Mouse (Mus musculus) CH12.LX (cell line): ENCODE data around the gene Gm10295. TPM values are rescaled to one million over a fixed set of nuclear protein-coding genes. Genes with fewer than 3 reads are reported as not detected.

Experiments
- DNase-seq: peaks from one replicate; pipeline ENCODE4 v3.0.0-alpha.2; 2013; ENCODE audit errors: extremely low read depth
- H3K27ac ChIP-seq: 2 replicates; pipeline ENCODE4 v1.5.1; 2012; ENCODE audit warnings: low read depth, mild to moderate bottlenecking, control low read depth, moderate library complexity; ENCODE audit not compliant: insufficient read depth
- H3K27me3 ChIP-seq: replicated peaks from 2 replicates; pipeline ENCODE3; 2012; ENCODE audit warnings: inconsistent platforms
- H3K36me3 ChIP-seq, 2 experiments: replicated peaks in 1 of 2; 2 replicates each; pipeline versions ENCODE3 to v1.6.1; 2012; ENCODE audit warnings: inconsistent platforms in 1 of 2, low read length in 1 of 2, mild to moderate bottlenecking in 1 of 2, mixed read lengths in 1 of 2, moderate library complexity in 1 of 2; ENCODE audit not compliant: control insufficient read depth in 1 of 2, insufficient read depth in 1 of 2
- H3K4me1 ChIP-seq, 2 experiments: 2 replicates each; pipeline ENCODE4 v1.6.1; 2012; ENCODE audit warnings: inconsistent platforms in 1 of 2, moderate library complexity in 1 of 2; ENCODE audit not compliant: insufficient read depth in 2 of 2, control insufficient read depth in 1 of 2
- H3K4me2 ChIP-seq: 2 replicates; pipeline ENCODE4 v1.6.1; 2012; ENCODE audit warnings: low read depth, mild to moderate bottlenecking, control low read depth; ENCODE audit not compliant: poor library complexity, insufficient read depth, severe bottlenecking
- H3K4me3 ChIP-seq, 3 experiments: fragments of 150-350 bp in 1 of 3; sonication (generic) in 1 of 3; replicated peaks in 1 of 3; 2 replicates each; pipeline versions ENCODE3 to v1.5.1; 2011 to 2012; ENCODE audit warnings: low read depth in 2 of 3, low read length in 2 of 3, mild to moderate bottlenecking in 2 of 3, moderate library complexity in 2 of 3, control low read depth in 1 of 3, improper control_type of control experiment in 1 of 3, inconsistent platforms in 1 of 3, mixed read lengths in 1 of 3; ENCODE audit not compliant: poor library complexity in 1 of 3
- H3K79me2 ChIP-seq: replicated peaks from 2 replicates; pipeline ENCODE4 v1.6.1; 2012; ENCODE audit warnings: mild to moderate bottlenecking, moderate library complexity; ENCODE audit not compliant: control insufficient read depth, poor library complexity, insufficient read depth, severe bottlenecking; ENCODE audit errors: extremely low read depth
- H3K9ac ChIP-seq: 2 replicates; pipeline ENCODE4 v1.6.1; 2012; ENCODE audit warnings: low read depth, mild to moderate bottlenecking, control low read depth, moderate library complexity; ENCODE audit not compliant: insufficient read depth
- H3K9me3 ChIP-seq: replicated peaks from 2 replicates; pipeline ENCODE3; 2012; ENCODE audit warnings: low read length, inconsistent platforms, mixed read lengths
- CHD1 ChIP-seq: IDR thresholded peaks from 2 replicates; pipeline ENCODE4 v1.6.1; 2012; ENCODE audit warnings: low read depth, low read length, improper control_type of control experiment, inconsistent platforms
- CHD2 ChIP-seq: IDR thresholded peaks from 2 replicates; pipeline ENCODE4 v1.6.1; 2011; ENCODE audit warnings: low read length, improper control_type of control experiment
- CTCF ChIP-seq, 2 experiments: IDR thresholded peaks in 1 of 2; conservative IDR thresholded peaks in 1 of 2; 2 replicates each; pipeline ENCODE4 v1.5.1; 2011 to 2012; ENCODE audit warnings: low read depth in 2 of 2, low read length in 2 of 2, improper control_type of control experiment in 1 of 2, inconsistent platforms in 1 of 2, mild to moderate bottlenecking in 1 of 2, moderate library complexity in 1 of 2
- ELF1 ChIP-seq: IDR thresholded peaks from 2 replicates; pipeline ENCODE4 v1.6.1; 2014; ENCODE audit warnings: low read depth, mild to moderate bottlenecking, inconsistent platforms, low read length, improper control_type of control experiment
- EP300 ChIP-seq: IDR thresholded peaks from 2 replicates; pipeline ENCODE4 v1.6.1; 2011; ENCODE audit warnings: low read length, improper control_type of control experiment
- ETS1 ChIP-seq: conservative IDR thresholded peaks from 2 replicates; pipeline ENCODE4 v1.6.1; 2012; ENCODE audit warnings: low read depth, mild to moderate bottlenecking, inconsistent platforms, low read length, improper control_type of control experiment, moderate library complexity
- JUN ChIP-seq: IDR thresholded peaks from 2 replicates; pipeline ENCODE4 v1.6.1; 2011; ENCODE audit warnings: low read depth, mild to moderate bottlenecking, low read length, improper control_type of control experiment, moderate library complexity; ENCODE audit not compliant: insufficient read depth
- JUND ChIP-seq: conservative IDR thresholded peaks from 2 replicates; pipeline ENCODE4 v1.6.1; 2011; ENCODE audit warnings: low read depth, low read length, improper control_type of control experiment
- MEF2A ChIP-seq: IDR thresholded peaks from 2 replicates; pipeline ENCODE4 v1.6.1; 2014; ENCODE audit warnings: low read depth, mild to moderate bottlenecking, inconsistent platforms, low read length, improper control_type of control experiment, borderline replicate concordance
- MYC ChIP-seq: IDR thresholded peaks from 2 replicates; pipeline ENCODE4 v1.6.1; 2011; ENCODE audit warnings: low read depth, mild to moderate bottlenecking, improper control_type of control experiment, low read length
- NELFE ChIP-seq: IDR thresholded peaks from 2 replicates; pipeline ENCODE4 v1.6.1; 2011; ENCODE audit warnings: low read depth, low read length, improper control_type of control experiment
- NRF1 ChIP-seq: IDR thresholded peaks from 2 replicates; pipeline ENCODE4 v1.6.1; 2014; ENCODE audit warnings: low read depth, mild to moderate bottlenecking, inconsistent platforms, low read length, improper control_type of control experiment, moderate library complexity
- POLR2A ChIP-seq: IDR thresholded peaks from 2 replicates; pipeline ENCODE4 v1.6.1; 2011; ENCODE audit warnings: low read depth, mild to moderate bottlenecking, improper control_type of control experiment, low read length
- POLR2AphosphoS2 ChIP-seq: IDR thresholded peaks from 2 replicates; pipeline ENCODE4 v1.6.1; 2011; ENCODE audit warnings: low read depth, low read length, improper control_type of control experiment
- TBP ChIP-seq: conservative IDR thresholded peaks from 2 replicates; pipeline ENCODE4 v1.6.1; 2011; ENCODE audit warnings: low read depth, low read length, improper control_type of control experiment
- UBTF ChIP-seq: IDR thresholded peaks from 2 replicates; pipeline ENCODE4 v1.6.1; 2012; ENCODE audit warnings: low read depth, mild to moderate bottlenecking, inconsistent platforms, low read length, improper control_type of control experiment, moderate library complexity
- USF1 ChIP-seq: IDR thresholded peaks from 2 replicates; pipeline ENCODE4 v1.6.1; 2014; ENCODE audit warnings: low read depth, mild to moderate bottlenecking, inconsistent platforms, low read length, improper control_type of control experiment
- USF2 ChIP-seq: conservative IDR thresholded peaks from 2 replicates; pipeline ENCODE4 v1.6.1; 2011; ENCODE audit warnings: low read depth, low read length, improper control_type of control experiment
- dilution Hi-C: fragments of 300-500 bp; cut with MboI; formaldehyde crosslinking; loops from 2 replicates; pipeline ENCODE4 v1.14.3; 2020; ENCODE audit warnings: low sequenced_read_pairs; ENCODE audit not compliant: extremely low pct_unique_long_range_greater_than_20kb, extremely low pct_ligation_motif_present
- in situ Hi-C: fragments of 300-500 bp; cut with MboI; formaldehyde crosslinking; loops from 3 replicates; pipeline ENCODE4 v1.14.3; 2019; ENCODE audit warnings: low sequenced_read_pairs, low pct_ligation_motif_present, low pct_unique_long_range_greater_than_20kb, mixed read lengths
- polyA plus RNA-seq: library from polyadenylated mRNA; unstranded; fragments of >175 nt; gene quantifications from 2 replicates; pipeline ENCODE4 v1.2.1, GENCODE M21; 2012; ENCODE audit warnings: low read depth; ENCODE audit not compliant: insufficient read length
- total RNA-seq, 2 experiments: library from RNA; depleted of rRNA; stranded (reverse); fragments of 300-350 nt in 1 of 2; fragments of >200 nt in 1 of 2; gene quantifications; 2 replicates each; pipeline ENCODE4 v1.2.3; 2012 to 2014

Gene Gm10295
- total and polyA plus RNA-seq, 3 experiments: not detected

- dilution Hi-C loops: no loop called here
- H3K27ac ChIP-seq: no peak overlapping the region
- no peaks in the 10 kb centered on the region for H3K4me1 ChIP-seq
- in situ Hi-C loops: no loop called here
- no peaks in the 10 kb centered on the region for H3K27me3 ChIP-seq
- no peak overlapping the region for H3K4me2 ChIP-seq
- no peaks in the 10 kb centered on the region for H3K36me3 ChIP-seq
- peaks cover 75% of the 10 kb centered on the region for H3K9me3 ChIP-seq
- no peak overlapping the region for H3K9ac ChIP-seq
- DNase-seq: no peak
- H3K4me3 ChIP-seq: no peak overlapping the region
- TF ChIP-seq MEF2A (no peak), CHD2 (no peak)
- no peaks in the 10 kb centered on the region for H3K79me2 ChIP-seq
These were observed 26.7 kb upstream of the Gm10295 start for GRCm38 (mm10) chr7:71377983-71378382.

DNA sequence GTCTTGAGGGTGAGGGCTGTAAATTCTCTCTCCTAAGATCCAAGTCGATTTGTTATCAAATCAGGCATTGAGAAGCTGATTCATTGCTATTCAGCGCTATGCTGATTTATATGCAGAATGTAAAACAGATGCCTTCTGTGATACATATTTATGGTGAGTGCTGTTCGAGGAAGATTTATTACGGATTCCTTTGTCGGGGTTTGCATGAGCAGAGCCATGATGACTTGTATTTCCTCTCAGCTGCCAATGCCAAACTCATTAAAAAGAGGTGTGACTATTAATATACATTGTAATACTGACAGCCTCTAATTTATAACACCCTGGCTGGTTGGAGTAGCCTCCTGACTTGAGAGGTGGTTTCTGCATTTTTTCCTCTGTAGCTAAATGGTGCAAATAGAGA, 22.8 kb upstream of the Gm10295 start:
- no peak for DNase-seq
- H3K4me2 ChIP-seq: no peak overlapping the region
- peaks cover 70% of the 10 kb centered on the region for H3K9me3 ChIP-seq
- H3K9ac ChIP-seq: no peak overlapping the region
- H3K4me1 ChIP-seq: no peaks in the 10 kb centered on the region
- dilution Hi-C loops: no loop called here
- no peaks in the 10 kb centered on the region for H3K27me3 ChIP-seq
- H3K79me2 ChIP-seq: no peaks in the 10 kb centered on the region
- TF ChIP-seq MEF2A: no peak
- no peak for TF ChIP-seq JUND
- TF ChIP-seq EP300: no peak
- no peak for TF ChIP-seq NELFE
- no peak for TF ChIP-seq USF2
- TF ChIP-seq UBTF: no peak
- TF ChIP-seq POLR2A: no peak
- TF ChIP-seq NRF1: no peak
- TF ChIP-seq CTCF (conservative IDR thresholded peaks at IDR 0.05 in 1 of 2, IDR thresholded peaks at IDR 0.05 in 1 of 2; ENCODE audit: low read depth in 2 of 2, low read length in 2 of 2): no peak
- no peak for TF ChIP-seq ETS1
- no peak for TF ChIP-seq CHD1
- TF ChIP-seq, all 38 proteins: peak for 0
- H3K36me3 ChIP-seq: no peaks in the 10 kb centered on the region
- H3K27ac ChIP-seq: no peak overlapping the region
- in situ Hi-C loops: no loop called here
- H3K4me3 ChIP-seq: no peak overlapping the region

GRCm38 (mm10) chr7:71371916-71372315, 20.6 kb upstream of the Gm10295 start:
- no peak for TF ChIP-seq USF1
- no peak for TF ChIP-seq MYC
- TF ChIP-seq TBP: no peak
- no peak for TF ChIP-seq POLR2AphosphoS2
- TF ChIP-seq MEF2A: no peak
- no peak for TF ChIP-seq UBTF
- TF ChIP-seq JUN: no peak
- no peak for TF ChIP-seq ELF1
- TF ChIP-seq NELFE: no peak
- no peak overlapping the region for H3K27ac ChIP-seq
- DNase-seq: no peak
- H3K4me1 ChIP-seq: no peaks in the 10 kb centered on the region
- no peak overlapping the region for H3K9ac ChIP-seq
- no peaks in the 10 kb centered on the region for H3K36me3 ChIP-seq
- peaks cover 66% of the 10 kb centered on the region for H3K9me3 ChIP-seq
- no peaks in the 10 kb centered on the region for H3K27me3 ChIP-seq
- in situ Hi-C loops: no loop called here
- dilution Hi-C loops: no loop called here
- H3K4me2 ChIP-seq: no peak overlapping the region
- H3K79me2 ChIP-seq: no peaks in the 10 kb centered on the region
- H3K4me3 ChIP-seq: no peak overlapping the region
